Mouse (Mus musculus) thymus, adult 2 months (tissue): ENCODE results near the gene Slitrk6. TPM values are rescaled to one million over a fixed set of nuclear protein-coding genes. Genes with fewer than 3 reads are reported as not detected.

ENCODE experiments used
- DNase-seq: peaks from one replicate; pipeline ENCODE4 v3.0.0; 2021
- H3K27ac ChIP-seq: fragments of 200-500 bp; 2 replicates; pipeline ENCODE4 v1.5.1; 2012; ENCODE audit warnings: low read length, control low read depth; ENCODE audit not compliant: control insufficient read depth, insufficient read depth
- H3K27me3 ChIP-seq: fragments of 200-500 bp; 2 replicates; pipeline ENCODE4 v1.6.1; 2012; ENCODE audit warnings: mild to moderate bottlenecking, low read length, moderate library complexity, mixed read lengths; ENCODE audit not compliant: control insufficient read depth, insufficient read depth
- H3K36me3 ChIP-seq: fragments of 200-500 bp; 2 replicates; pipeline ENCODE4 v1.6.1; 2012; ENCODE audit warnings: mild to moderate bottlenecking, low read length, moderate library complexity; ENCODE audit not compliant: control insufficient read depth, insufficient read depth
- H3K4me1 ChIP-seq: fragments of 200-500 bp; replicated peaks from 2 replicates; pipeline ENCODE4 v1.6.1; 2012; ENCODE audit warnings: low read length; ENCODE audit not compliant: control insufficient read depth, insufficient read depth
- H3K4me3 ChIP-seq: fragments of 200-500 bp; 2 replicates; pipeline ENCODE4 v1.5.1; 2012; ENCODE audit warnings: mild to moderate bottlenecking, low read length, control low read depth, moderate library complexity; ENCODE audit not compliant: control insufficient read depth, insufficient read depth
- CTCF ChIP-seq: fragments of 200-500 bp; IDR thresholded peaks from 2 replicates; pipeline ENCODE4 v1.5.1; 2012; ENCODE audit warnings: mild to moderate bottlenecking, control low read depth, low read length, moderate library complexity, borderline replicate concordance; ENCODE audit not compliant: control insufficient read depth, poor library complexity, insufficient read depth; ENCODE audit errors: extremely low read depth
- POLR2A ChIP-seq: fragments of 200-500 bp; IDR thresholded peaks from 2 replicates; pipeline ENCODE4 v1.6.1; 2012; ENCODE audit warnings: mild to moderate bottlenecking, low read length, control low read depth, moderate library complexity; ENCODE audit not compliant: control insufficient read depth, poor library complexity, insufficient read depth; ENCODE audit errors: extremely low read depth
- WGBS: fragments of 180-500 bp; shearing (Covaris S2); methylation state at CpG from one replicate; pipeline ENCODE4 v1.1.7; 2018; 5-methylcytosine and 5-hydroxymethylcytosine counted together
- polyA plus RNA-seq: library from polyadenylated mRNA; depleted of rRNA; stranded (reverse); fragments of >200 nt; gene quantifications from 2 replicates; pipeline ENCODE4 v1.2.3, GENCODE M21; 2012

Gene Slitrk6
- polyA plus RNA-seq, 1 experiment: 0.23 TPM

- no peaks in the 10 kb centered on the region for H3K36me3 ChIP-seq
- TF ChIP-seq POLR2A (no peak), CTCF (no peak)
- no peaks in the 10 kb centered on the region for H3K4me1 ChIP-seq
- WGBS: 94% methylated on average over 1 of the region's 1 CpGs
- no peak for DNase-seq
- H3K4me3 ChIP-seq: no peak overlapping the region
- no peaks in the 10 kb centered on the region for H3K27me3 ChIP-seq
- H3K27ac ChIP-seq: no peak overlapping the region
Measured at GRCm38 (mm10) chr14:110739368-110739767, 15.6 kb downstream of the Slitrk6 start.

GRCm38 (mm10) chr14:110728344-110728910 lies 26.5 kb downstream of the Slitrk6 start:
- Histone ChIP-seq H3K27me3 (no peaks in the 10 kb centered on the region), H3K4me1 (no peaks in the 10 kb centered on the region), H3K4me3 (no peak overlapping the region), H3K36me3 (no peaks in the 10 kb centered on the region), H3K27ac (no peak overlapping the region)
- DNase-seq: no peak
- TF ChIP-seq CTCF (no peak), POLR2A (no peak)
- 44% methylated on average over 4 of the region's 4 CpGs for WGBS

- DNase-seq: no peak
- Histone ChIP-seq H3K27ac (no peak overlapping the region), H3K4me1 (no peaks in the 10 kb centered on the region), H3K36me3 (no peaks in the 10 kb centered on the region), H3K4me3 (no peak overlapping the region), H3K27me3 (no peaks in the 10 kb centered on the region)
- no peak for TF ChIP-seq POLR2A
- TF ChIP-seq CTCF: no peak
- 67% methylated on average over 2 of the region's 2 CpGs for WGBS
Measured at GRCm38 (mm10) chr14:110724026-110724576, 30.8 kb downstream of the Slitrk6 start.
